Mouse (Mus musculus) ES-E14 (cell line): ENCODE measurements at regions not wholly inside any gene's neighbourhood (a gene's known extent, or its start where the extent isn't known, plus 50 kb on each side); places are given as distances from the start of the nearest gene placed in this dataset.

ENCODE experiments used
- DNase-seq: peaks from one replicate; pipeline ENCODE4 v3.0.0-alpha.2; 2013; ENCODE audit warnings: low read depth, low spot score
- H3K27ac ChIP-seq: 2 replicates; pipeline ENCODE4 v1.5.1; 2012; ENCODE audit warnings: low read depth, mild to moderate bottlenecking, low read length, moderate library complexity, mixed read lengths; ENCODE audit not compliant: poor library complexity, insufficient read depth, severe bottlenecking
- H3K36me3 ChIP-seq: 2 replicates; pipeline ENCODE4 v1.6.1; 2012; ENCODE audit warnings: mild to moderate bottlenecking, low read length, moderate library complexity, mixed read lengths; ENCODE audit not compliant: control insufficient read depth, poor library complexity, insufficient read depth, severe bottlenecking
- H3K4me1 ChIP-seq, 2 experiments: fragments of 150-350 bp in 1 of 2; sonication (generic) in 1 of 2; 2 replicates each; pipeline ENCODE4 v1.6.1; 2012; ENCODE audit warnings: low read length in 2 of 2, mild to moderate bottlenecking in 1 of 2, mixed read lengths in 1 of 2; ENCODE audit not compliant: control insufficient read depth in 2 of 2, insufficient read depth in 2 of 2, poor library complexity in 1 of 2
- H3K4me3 ChIP-seq, 2 experiments: fragments of 150-350 bp in 1 of 2; sonication (generic) in 1 of 2; 2 replicates each; pipeline ENCODE4 v1.5.1; 2012; ENCODE audit warnings: low read length in 2 of 2, low read depth in 1 of 2, mild to moderate bottlenecking in 1 of 2, mixed read lengths in 1 of 2; ENCODE audit not compliant: insufficient read depth in 1 of 2, poor library complexity in 1 of 2, severe bottlenecking in 1 of 2
- H3K9ac ChIP-seq: 2 replicates; pipeline ENCODE4 v1.6.1; 2012; ENCODE audit warnings: low read depth, mild to moderate bottlenecking, low read length, mixed read lengths; ENCODE audit not compliant: poor library complexity, insufficient read depth, severe bottlenecking
- H3K9me3 ChIP-seq: fragments of 150-350 bp; sonication (generic); 2 replicates; pipeline ENCODE4 v1.6.1; 2012; ENCODE audit warnings: low read depth, mild to moderate bottlenecking, low read length; ENCODE audit not compliant: control insufficient read depth, insufficient read depth
- CHD2 ChIP-seq: IDR thresholded peaks from 2 replicates; pipeline ENCODE4 v1.6.1; 2014; ENCODE audit warnings: mild to moderate bottlenecking, low read depth, low read length, inconsistent platforms
- HCFC1 ChIP-seq: IDR thresholded peaks from 2 replicates; pipeline ENCODE4 v1.6.1; 2012; ENCODE audit warnings: low read length, inconsistent platforms, borderline replicate concordance; ENCODE audit not compliant: insufficient read depth
- MAFK ChIP-seq: IDR thresholded peaks from 2 replicates; pipeline ENCODE4 v1.6.1; 2014; ENCODE audit warnings: mild to moderate bottlenecking, low read depth, low read length, inconsistent platforms; ENCODE audit not compliant: insufficient read depth
- ZC3H11A ChIP-seq: IDR thresholded peaks from 2 replicates; pipeline ENCODE4 v1.6.1; 2012; ENCODE audit warnings: low read depth, mild to moderate bottlenecking, inconsistent platforms, low read length, borderline replicate concordance
- ZNF384 ChIP-seq: IDR thresholded peaks from 2 replicates; pipeline ENCODE4 v1.6.1; 2012; ENCODE audit warnings: low read depth, low read length, inconsistent platforms
- in situ Hi-C, 2 experiments: fragments of 600-800 bp; cut with MboI; formaldehyde crosslinking; loops; one replicate each; pipeline ENCODE4 v1.15.1; 2025; ENCODE audit warnings: low sequenced_read_pairs in 2 of 2, inconsistent platforms in 1 of 2; ENCODE audit not compliant: unreplicated experiment in 2 of 2

DNA sequence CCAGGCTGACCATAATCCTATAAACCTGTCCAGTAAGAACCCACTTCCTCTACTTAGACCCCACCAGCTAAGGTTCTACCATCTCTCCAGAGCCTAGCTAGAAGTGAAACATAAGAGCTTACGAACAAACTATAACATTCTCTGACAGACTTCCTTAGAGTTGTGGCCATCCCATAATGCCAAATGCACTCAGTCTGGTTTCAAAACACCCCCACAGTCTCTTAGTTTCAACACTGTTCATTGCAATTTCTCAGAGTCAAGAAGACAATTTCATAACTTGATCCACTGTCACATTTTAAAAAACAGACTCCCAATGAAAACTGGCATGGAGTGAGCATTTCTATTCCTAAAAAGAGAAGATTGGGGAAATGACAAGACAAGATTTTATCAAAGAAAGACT lies 139.2 kb upstream of the Kcnip4 start:
- no peak for TF ChIP-seq ZNF384
- no peak for TF ChIP-seq CHD2
- no peak for TF ChIP-seq HCFC1
- TF ChIP-seq ZC3H11A: no peak
- TF ChIP-seq MAFK: no peak
- Histone ChIP-seq H3K4me3 (no peak overlapping the region), H3K4me1 (no peaks in the 10 kb centered on the region), H3K27ac (no peak overlapping the region), H3K36me3 (no peaks in the 10 kb centered on the region), H3K9me3 (no peaks in the 10 kb centered on the region), H3K9ac (no peak overlapping the region)
- no peak for DNase-seq
- in situ Hi-C loops: no loop called here

DNA sequence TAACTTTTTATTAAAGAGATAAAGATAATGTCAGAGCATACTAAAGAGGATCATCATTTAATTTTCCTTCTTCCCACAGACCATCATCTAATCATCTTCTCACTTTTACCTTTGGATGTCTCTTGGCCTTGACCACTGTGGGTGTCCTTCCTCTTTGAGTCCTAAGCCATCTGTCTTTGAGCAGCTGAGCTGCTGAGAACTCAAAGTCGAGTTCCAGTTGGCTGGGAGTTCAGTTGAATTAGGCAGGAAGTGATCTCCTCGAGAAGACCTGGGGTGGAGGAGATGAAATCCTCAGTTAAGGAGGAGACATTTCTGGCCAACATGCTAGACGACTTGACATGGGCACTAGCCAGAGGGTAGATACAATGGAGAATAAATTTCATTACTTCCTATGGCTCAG lies 137.4 kb upstream of the Kcnip4 start:
- H3K36me3 ChIP-seq: no peaks in the 10 kb centered on the region
- in situ Hi-C loops: no loop called here
- H3K4me3 ChIP-seq: no peak overlapping the region

DNA sequence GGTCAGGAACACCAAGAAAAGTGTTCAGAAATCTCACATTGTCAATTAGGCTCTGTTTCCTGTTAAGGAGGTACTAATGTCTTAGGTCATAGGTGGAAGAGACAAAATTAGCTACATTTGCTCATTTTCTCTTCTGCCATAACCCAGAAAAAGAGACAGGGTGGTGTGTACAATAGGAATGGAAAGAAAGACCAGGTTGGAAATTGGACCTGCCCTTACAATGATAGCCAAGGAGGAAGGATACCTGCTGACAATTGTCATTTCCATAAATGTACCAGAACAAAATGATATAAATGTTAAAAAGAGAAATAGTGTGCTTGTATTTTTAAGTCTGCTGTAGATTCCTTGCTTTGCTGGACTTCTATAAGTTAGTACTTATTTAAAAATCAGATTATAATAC lies 135.9 kb upstream of the Kcnip4 start:
- TF ChIP-seq ZC3H11A (no peak), CHD2 (no peak), HCFC1 (no peak), MAFK (no peak), ZNF384 (no peak)
- H3K9me3 ChIP-seq: no peaks in the 10 kb centered on the region
- DNase-seq: no peak
- no peaks in the 10 kb centered on the region for H3K4me1 ChIP-seq
- no peak overlapping the region for H3K4me3 ChIP-seq
- no peak overlapping the region for H3K27ac ChIP-seq
- in situ Hi-C loops: no loop called here
- no peak overlapping the region for H3K9ac ChIP-seq
- no peaks in the 10 kb centered on the region for H3K36me3 ChIP-seq

More for the DNA sequence above, 137.4 kb upstream of the Kcnip4 start:
- no peak for DNase-seq
- Histone ChIP-seq H3K4me1 (no peaks in the 10 kb centered on the region), H3K9me3 (no peaks in the 10 kb centered on the region), H3K9ac (no peak overlapping the region), H3K27ac (no peak overlapping the region)
- TF ChIP-seq MAFK (no peak), ZC3H11A (no peak), ZNF384 (no peak), CHD2 (no peak), HCFC1 (no peak)

DNA sequence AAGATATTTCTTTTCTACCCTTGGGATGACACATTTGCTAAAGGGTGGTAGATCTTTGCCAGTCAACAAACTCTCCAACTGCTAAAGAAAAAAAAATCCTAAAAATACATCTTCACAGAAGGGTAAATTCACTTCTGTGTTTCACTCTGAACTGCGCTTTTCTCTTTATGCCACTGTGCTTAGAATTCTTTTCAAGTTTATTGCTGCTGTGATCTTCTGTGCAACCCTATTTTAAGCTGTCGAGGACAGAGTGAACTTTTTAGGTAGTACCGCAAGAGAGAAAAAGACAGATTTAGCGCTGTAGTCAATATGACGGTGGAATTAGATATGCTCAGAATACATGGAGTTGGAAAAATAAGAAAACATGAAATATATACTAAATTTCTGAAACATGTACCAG lies 126.2 kb upstream of the Kcnip4 start:
- no peak for DNase-seq
- Histone ChIP-seq H3K4me3 (no peak overlapping the region), H3K9ac (no peak overlapping the region), H3K4me1 (no peaks in the 10 kb centered on the region), H3K9me3 (no peaks in the 10 kb centered on the region), H3K27ac (no peak overlapping the region), H3K36me3 (no peaks in the 10 kb centered on the region)
- TF ChIP-seq HCFC1 (no peak), ZC3H11A (no peak), MAFK (no peak), ZNF384 (no peak), CHD2 (no peak)
- in situ Hi-C loops: no loop called here

DNA sequence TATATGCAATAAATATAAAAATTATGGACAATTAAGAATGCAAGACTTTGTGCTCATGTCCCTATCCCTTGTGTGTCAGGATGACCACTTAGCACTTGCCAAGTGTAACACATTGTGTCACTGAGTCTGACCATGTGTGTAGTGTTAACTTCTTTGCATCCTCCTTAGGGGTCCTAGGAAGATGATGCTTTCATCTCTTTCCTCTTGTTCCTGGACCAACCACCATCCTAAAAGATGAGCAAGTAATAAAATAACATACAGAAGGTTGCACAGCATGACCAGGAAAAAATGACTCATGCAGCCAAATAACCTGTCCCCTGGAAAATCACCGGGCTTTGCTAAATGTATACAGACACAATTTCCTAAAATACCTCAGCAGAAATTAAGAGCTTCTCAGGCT lies 121.1 kb upstream of the Kcnip4 start:
- no peak for DNase-seq
- TF ChIP-seq MAFK (no peak), CHD2 (no peak), ZNF384 (no peak), HCFC1 (no peak), ZC3H11A (no peak)
- Histone ChIP-seq H3K36me3 (no peaks in the 10 kb centered on the region), H3K9ac (no peak overlapping the region), H3K4me3 (no peak overlapping the region), H3K27ac (no peak overlapping the region), H3K9me3 (no peaks in the 10 kb centered on the region), H3K4me1 (no peaks in the 10 kb centered on the region)
- in situ Hi-C loops: no loop called here
